In genomic region chr1:100416658-100417224, GRCm38 (mm10) we compare ENCODE assay signal across 9 mouse cellular contexts.
DNase-seq lines count a peak whose midpoint lies in the region; ATAC-seq and TF ChIP-seq lines count a peak whose summit lies in the region.
"Had no signal": no experiment of that assay in that cellular context is flagged by ENCODE, and none has a peak within 500 bp of the region (broad histone marks: within the 10 kb centered on the region; RNA-seq: fewer than 3 reads in every experiment).

No protein-coding gene starts in this region.

- peak; percentile 61 for ATAC-seq in neural tube, embryonic 12.5 days (ENCODE audit: low FRiP score, low read depth)
- ATAC-seq in hindbrain, postnatal 0 days = peak; percentile 27; the same call in 1 of the 2 replicates

- H3K4me3 ChIP-seq in neural tube, embryonic 12.5 days = no peak overlapping the region
- H3K4me3 ChIP-seq in hindbrain, postnatal 0 days (ENCODE audit: low read length) = no peak overlapping the region
- H3K4me3 ChIP-seq: limb, embryonic 13.5 days had no signal

- H3K9me3 ChIP-seq in neural tube, embryonic 12.5 days = no peaks in the 10 kb centered on the region
- no peaks in the 10 kb centered on the region for H3K9me3 ChIP-seq in hindbrain, postnatal 0 days (ENCODE audit: low read length)
- H3K9me3 ChIP-seq: limb, embryonic 13.5 days had no signal

- intact Hi-C loops in heart, postnatal 25 days (cut with DNase I) = no loop called here

- H3K27me3 ChIP-seq in neural tube, embryonic 12.5 days (replicated peaks) = no peaks in the 10 kb centered on the region
- H3K27me3 ChIP-seq in hindbrain, postnatal 0 days (ENCODE audit: insufficient read depth, low read length) = no peaks in the 10 kb centered on the region
- H3K27me3 ChIP-seq: limb, embryonic 13.5 days had no signal

- no peaks in the 10 kb centered on the region for H3K4me1 ChIP-seq in neural tube, embryonic 12.5 days
- no peaks in the 10 kb centered on the region for H3K4me1 ChIP-seq in hindbrain, postnatal 0 days (ENCODE audit: insufficient read depth, low read length)
- H3K4me1 ChIP-seq: limb, embryonic 13.5 days had no signal

- H3K9ac ChIP-seq in neural tube, embryonic 12.5 days = no peak overlapping the region
- H3K9ac ChIP-seq in hindbrain, postnatal 0 days (replicated peaks; ENCODE audit: low read length) = no peak overlapping the region
- H3K9ac ChIP-seq: limb, embryonic 13.5 days had no signal

- no peak overlapping the region for H3K27ac ChIP-seq in neural tube, embryonic 12.5 days
- no peak overlapping the region for H3K27ac ChIP-seq in hindbrain, postnatal 0 days
- H3K27ac ChIP-seq: limb, embryonic 13.5 days had no signal

- no peak for TF ChIP-seq CTCF in hindbrain, postnatal 0 days (IDR thresholded peaks at IDR 0.05; ENCODE audit: low read depth)

- no peaks in the 10 kb centered on the region for H3K36me3 ChIP-seq in neural tube, embryonic 12.5 days
- H3K36me3 ChIP-seq in hindbrain, postnatal 0 days (ENCODE audit: insufficient read depth, low read length) = no peaks in the 10 kb centered on the region
- H3K36me3 ChIP-seq: limb, embryonic 13.5 days had no signal

- peak; percentile 7 for DNase-seq in heart, adult 8-10 months (ENCODE audit: low spot score)
- DNase-seq in heart, postnatal 25 days (ENCODE audit: low spot score) = no peak
- no peak for DNase-seq in neural tube, embryonic 10.5 days (ENCODE audit: extremely low spot score, low spot score)
- peak; percentile 42 for DNase-seq in hindbrain, postnatal 0 days (ENCODE audit: low spot score)
- no peak for DNase-seq in layer of hippocampus, postnatal 14 days (ENCODE audit: low spot score in 2 of 2)
- DNase-seq in cerebellum, postnatal 36 days = no peak
- DNase-seq in thymus, postnatal 4 days = no peak

- no peak overlapping the region for H3K4me2 ChIP-seq in neural tube, embryonic 12.5 days (replicated peaks)
- no peak overlapping the region for H3K4me2 ChIP-seq in hindbrain, postnatal 0 days (ENCODE audit: low read depth, low read length)
- H3K4me2 ChIP-seq: limb, embryonic 13.5 days had no signal

Comparison
In these comparisons a context has a peak if more than half of its experiments do, and no peak if none do; other contexts are left out.
1. DNase-seq: peak in heart, adult 8-10 months (single experiment) and hindbrain, postnatal 0 days (single experiment); none in heart, postnatal 25 days (single experiment), neural tube, embryonic 10.5 days (single experiment), layer of hippocampus, postnatal 14 days (0 of 2), cerebellum, postnatal 36 days (0 of 2) and thymus, postnatal 4 days (single experiment).